Mouse (Mus musculus) megakaryocyte, embryonic 14.5 days (primary cell): ENCODE measurements around the gene Smtnl2.

ENCODE experiments used
- FLI1 ChIP-seq: IDR thresholded peaks from 2 replicates; pipeline ENCODE4 v1.6.1; 2012; ENCODE audit warnings: low read length, inconsistent platforms, mixed read lengths
- GATA1 ChIP-seq: IDR thresholded peaks from 3 replicates; pipeline ENCODE4 v1.6.1; 2012; ENCODE audit warnings: mixed read lengths, low read length, inconsistent platforms, borderline replicate concordance

GRCm38 (mm10) chr11:72428694-72429093, 17.2 kb upstream of the Smtnl2 start:
- TF ChIP-seq GATA1 (no peak), FLI1 (no peak)
